Mouse (Mus musculus): Measurements from ENCODE around the gene Pttg1ip. TPM values are rescaled to one million over a fixed set of nuclear protein-coding genes. Genes with fewer than 3 reads are reported as not detected.

Gene Pttg1ip
- polyA plus RNA-seq, 1 experiment from 2014 or later, result 73.7 TPM

- Histone ChIP-seq H3K4me3 (no peak overlapping the region), H3K27me3 (ENCODE audit: low read depth, poor library complexity, severe bottlenecking) (no peaks in the 10 kb centered on the region), H3K9me3 (replicated peaks) (no peaks in the 10 kb centered on the region), H3K4me1 (peaks cover 30% of the 10 kb centered on the region), H3K27ac (no peak overlapping the region), H3K36me3 (peaks cover 6% of the 10 kb centered on the region)
- WGBS, result 59% methylated on average over 10 of the region's 10 CpGs
- DNase-seq (ENCODE audit: low spot score), result no peak
These were observed 1.2 kb upstream of the Pttg1ip start for GRCm38 (mm10) chr10:77580027-77580920.

GRCm38 (mm10) chr10:77581023-77581407 is 505 bp upstream of the Pttg1ip start:
- no peak for DNase-seq (ENCODE audit: low spot score)
- Histone ChIP-seq H3K4me3 (peak overlapping the region; percentile 92), H3K27ac (peak overlapping the region; percentile 93), H3K27me3 (ENCODE audit: low read depth, poor library complexity, severe bottlenecking) (no peaks in the 10 kb centered on the region), H3K36me3 (peaks cover 12% of the 10 kb centered on the region), H3K4me1 (peaks cover 30% of the 10 kb centered on the region), H3K9me3 (replicated peaks) (no peaks in the 10 kb centered on the region)
- 8% methylated on average over 8 of the region's 8 CpGs for WGBS

DNA sequence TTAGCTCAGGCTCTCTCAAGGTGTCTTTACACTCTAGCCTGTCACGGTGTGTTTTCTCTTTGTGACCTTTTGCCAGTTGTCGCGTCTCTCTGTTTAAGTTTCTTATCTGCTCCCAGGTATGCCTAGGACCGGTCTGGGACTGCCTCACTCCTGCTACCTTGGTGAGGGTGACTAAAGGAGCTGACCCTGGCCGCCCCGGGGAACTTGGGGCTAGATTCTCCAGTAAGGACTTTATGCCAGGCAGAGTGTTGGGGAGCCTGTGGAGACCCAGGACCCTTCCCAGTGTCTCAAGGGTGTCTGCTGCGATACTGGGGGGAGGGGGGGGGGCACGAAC is 732 bp downstream of the Pttg1ip start:
- Histone ChIP-seq H3K27ac (peak overlapping the region; percentile 93), H3K9me3 (replicated peaks) (no peaks in the 10 kb centered on the region), H3K36me3 (peaks cover 21% of the 10 kb centered on the region), H3K27me3 (ENCODE audit: low read depth, poor library complexity, severe bottlenecking) (no peaks in the 10 kb centered on the region), H3K4me3 (peak overlapping the region; percentile 92), H3K4me1 (peaks cover 30% of the 10 kb centered on the region)
- 15% methylated on average over 8 of the region's 8 CpGs for WGBS
- no peak for DNase-seq (ENCODE audit: low spot score)

GRCm38 (mm10) chr10:77583795-77584422 is 2.4 kb downstream of the Pttg1ip start:
- Histone ChIP-seq H3K36me3 (peaks cover 37% of the 10 kb centered on the region), H3K4me1 (peaks cover 30% of the 10 kb centered on the region), H3K27me3 (ENCODE audit: low read depth, poor library complexity, severe bottlenecking) (no peaks in the 10 kb centered on the region), H3K27ac (no peak overlapping the region), H3K9me3 (replicated peaks) (no peaks in the 10 kb centered on the region), H3K4me3 (no peak overlapping the region)
- no peak for DNase-seq (ENCODE audit: low spot score)
- WGBS, result 91% methylated on average over 10 of the region's 10 CpGs

GRCm38 (mm10) chr10:77586637-77587036 is 5.1 kb downstream of the Pttg1ip start:
- WGBS, result 90% methylated on average over 3 of the region's 3 CpGs
- Histone ChIP-seq H3K4me3 (no peak overlapping the region), H3K27me3 (ENCODE audit: low read depth, poor library complexity, severe bottlenecking) (no peaks in the 10 kb centered on the region), H3K9me3 (replicated peaks) (no peaks in the 10 kb centered on the region), H3K36me3 (peaks cover 60% of the 10 kb centered on the region), H3K4me1 (peaks cover 17% of the 10 kb centered on the region), H3K27ac (no peak overlapping the region)
- no peak for DNase-seq (ENCODE audit: low spot score)

DNA sequence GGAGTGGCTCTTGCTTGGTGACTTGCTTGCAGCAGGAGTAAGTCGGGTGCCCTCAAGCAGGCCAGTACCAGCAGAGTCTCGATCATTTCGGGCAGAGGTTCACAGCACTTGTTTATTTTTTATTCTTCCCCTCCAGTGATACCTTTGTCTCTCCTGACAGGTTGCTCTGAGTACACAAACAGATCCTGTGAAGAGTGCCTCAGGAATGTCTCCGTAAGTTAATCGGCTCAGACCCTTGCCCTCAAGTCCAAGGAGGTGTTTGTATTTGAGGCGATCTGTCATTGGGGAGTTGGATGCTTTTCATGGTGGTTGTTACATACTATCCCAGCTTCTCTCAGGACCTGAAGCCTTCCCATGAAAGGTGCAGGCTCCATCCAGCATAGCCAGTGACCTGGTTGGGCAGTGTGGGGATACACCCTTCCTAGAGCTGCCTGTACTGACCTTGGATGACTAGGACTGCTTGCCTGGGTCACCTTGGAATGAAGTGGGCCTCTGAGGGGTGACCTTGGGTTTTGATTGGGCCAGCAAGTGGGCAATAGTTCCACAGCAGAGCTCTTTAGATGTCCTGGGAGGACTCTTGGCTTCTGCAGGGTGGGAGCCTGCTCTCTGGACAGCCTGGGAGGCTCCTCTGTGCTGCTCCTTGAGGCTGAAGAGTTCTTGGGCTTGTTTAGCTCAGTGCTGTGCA is 5.7 kb downstream of the Pttg1ip start:
- Histone ChIP-seq H3K36me3 (peaks cover 65% of the 10 kb centered on the region), H3K27ac (no peak overlapping the region)

GRCm38 (mm10) chr10:77588036-77588435 is 6.5 kb downstream of the Pttg1ip start:
- H3K9me3 ChIP-seq (replicated peaks), result no peaks in the 10 kb centered on the region
- no peak for DNase-seq (ENCODE audit: low spot score)
- H3K27me3 ChIP-seq (ENCODE audit: low read depth, poor library complexity, severe bottlenecking), result no peaks in the 10 kb centered on the region
- no peak overlapping the region for H3K4me3 ChIP-seq
- H3K36me3 ChIP-seq, result peaks cover 73% of the 10 kb centered on the region
- H3K27ac ChIP-seq, result no peak overlapping the region
- 95% methylated on average over 2 of the region's 2 CpGs for WGBS
- peaks cover 4% of the 10 kb centered on the region for H3K4me1 ChIP-seq

More for the DNA sequence above, 5.7 kb downstream of the Pttg1ip start:
- Histone ChIP-seq H3K9me3 (replicated peaks) (no peaks in the 10 kb centered on the region), H3K4me3 (no peak overlapping the region), H3K4me1 (peaks cover 12% of the 10 kb centered on the region), H3K27me3 (ENCODE audit: low read depth, poor library complexity, severe bottlenecking) (no peaks in the 10 kb centered on the region)
- no peak for DNase-seq (ENCODE audit: low spot score)
- 96% methylated on average over 6 of the region's 6 CpGs for WGBS

DNA sequence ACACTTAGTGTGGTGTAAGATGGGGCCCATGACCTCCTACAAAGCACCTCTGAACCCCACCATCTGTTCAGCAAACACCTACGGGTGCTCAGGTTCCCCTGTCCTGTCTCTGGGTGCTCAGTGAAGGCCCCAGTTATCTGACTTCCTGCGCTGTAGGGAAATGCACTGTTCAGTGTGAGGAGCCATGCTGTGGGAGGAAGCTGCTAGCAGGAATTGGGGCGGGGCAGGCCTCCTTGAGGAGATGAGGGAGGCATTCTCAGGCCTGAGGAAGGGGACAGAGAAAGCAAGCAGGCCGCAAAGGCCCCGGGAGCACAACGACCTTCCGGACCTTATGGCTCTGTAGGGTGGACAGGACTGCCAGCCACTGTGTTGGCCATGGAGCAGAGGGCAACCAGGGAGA is 7.6 kb downstream of the Pttg1ip start:
- peaks cover 79% of the 10 kb centered on the region for H3K36me3 ChIP-seq
- no peaks in the 10 kb centered on the region for H3K4me1 ChIP-seq
- H3K27ac ChIP-seq, result no peak overlapping the region
- no peak overlapping the region for H3K4me3 ChIP-seq
- H3K9me3 ChIP-seq (replicated peaks), result no peaks in the 10 kb centered on the region
- H3K27me3 ChIP-seq (ENCODE audit: low read depth, poor library complexity, severe bottlenecking), result no peaks in the 10 kb centered on the region
- DNase-seq (ENCODE audit: low spot score), result no peak
- WGBS, result 78% methylated on average over 7 of the region's 7 CpGs

- WGBS, result 89% methylated on average over 8 of the region's 8 CpGs
- H3K4me1 ChIP-seq, result no peaks in the 10 kb centered on the region
- H3K4me3 ChIP-seq, result no peak overlapping the region
- H3K9me3 ChIP-seq (replicated peaks), result no peaks in the 10 kb centered on the region
- H3K27ac ChIP-seq, result no peak overlapping the region
- H3K27me3 ChIP-seq (ENCODE audit: low read depth, poor library complexity, severe bottlenecking), result no peaks in the 10 kb centered on the region
- H3K36me3 ChIP-seq, result peaks cover 84% of the 10 kb centered on the region
- no peak for DNase-seq (ENCODE audit: low spot score)
These were observed 8.2 kb downstream of the Pttg1ip start for GRCm38 (mm10) chr10:77589749-77590148.

DNA sequence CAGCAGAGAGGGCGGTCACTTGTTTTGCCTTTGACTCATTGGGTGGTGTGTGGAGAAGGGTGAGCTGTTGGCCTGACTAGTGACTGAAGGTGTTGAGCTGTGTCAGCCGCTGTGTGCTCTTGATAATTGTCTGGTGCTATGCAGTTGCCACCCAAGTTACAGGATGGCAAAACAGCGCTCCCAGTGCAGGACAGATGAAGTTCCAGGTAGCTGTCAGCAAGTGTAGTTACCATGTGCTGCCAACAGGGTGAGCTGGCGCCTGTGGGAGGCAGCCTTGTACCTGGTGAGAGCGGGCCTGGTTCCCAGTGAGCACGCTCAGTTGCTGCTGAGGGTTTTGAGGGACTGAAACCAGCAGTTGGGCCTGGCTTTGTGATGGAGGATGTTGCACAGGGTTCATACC is 9.3 kb downstream of the Pttg1ip start:
- WGBS, result 39% methylated on average over 6 of the region's 6 CpGs
- H3K27me3 ChIP-seq (ENCODE audit: low read depth, poor library complexity, severe bottlenecking), result no peaks in the 10 kb centered on the region
- peak; percentile 68 for DNase-seq (ENCODE audit: low spot score)
- H3K36me3 ChIP-seq, result peaks cover 91% of the 10 kb centered on the region
- no peak overlapping the region for H3K4me3 ChIP-seq
- H3K27ac ChIP-seq, result no peak overlapping the region
- no peaks in the 10 kb centered on the region for H3K9me3 ChIP-seq (replicated peaks)
- H3K4me1 ChIP-seq, result no peaks in the 10 kb centered on the region

- Histone ChIP-seq H3K27ac (no peak overlapping the region), H3K27me3 (ENCODE audit: low read depth, poor library complexity, severe bottlenecking) (no peaks in the 10 kb centered on the region), H3K4me3 (no peak overlapping the region), H3K9me3 (replicated peaks) (no peaks in the 10 kb centered on the region), H3K4me1 (no peaks in the 10 kb centered on the region), H3K36me3 (peaks cover 94% of the 10 kb centered on the region)
- WGBS, result 90% methylated on average over 6 of the region's 6 CpGs
- DNase-seq (ENCODE audit: low spot score), result no peak
These were observed 10.0 kb downstream of the Pttg1ip start for GRCm38 (mm10) chr10:77591546-77591945.

- no peaks in the 10 kb centered on the region for H3K4me1 ChIP-seq
- H3K36me3 ChIP-seq, result peaks cover 80% of the 10 kb centered on the region
- H3K27me3 ChIP-seq (ENCODE audit: low read depth, poor library complexity, severe bottlenecking), result no peaks in the 10 kb centered on the region
- WGBS, result 92% methylated on average over 2 of the region's 2 CpGs
- no peak overlapping the region for H3K4me3 ChIP-seq
- DNase-seq (ENCODE audit: low spot score), result no peak
- no peak overlapping the region for H3K27ac ChIP-seq
- H3K9me3 ChIP-seq (replicated peaks), result no peaks in the 10 kb centered on the region
These were observed 14.5 kb downstream of the Pttg1ip start for GRCm38 (mm10) chr10:77596060-77596459.

GRCm38 (mm10) chr10:77603021-77603420 is 21.5 kb downstream of the Pttg1ip start:
- DNase-seq (ENCODE audit: low spot score), result no peak
- Histone ChIP-seq H3K36me3 (peaks cover 23% of the 10 kb centered on the region), H3K4me1 (peaks cover 21% of the 10 kb centered on the region), H3K27me3 (ENCODE audit: low read depth, poor library complexity, severe bottlenecking) (no peaks in the 10 kb centered on the region), H3K4me3 (no peak overlapping the region), H3K9me3 (replicated peaks) (no peaks in the 10 kb centered on the region), H3K27ac (no peak overlapping the region)
- 62% methylated on average over 4 of the region's 4 CpGs for WGBS

Data from limb, embryonic 10.5 days (tissue).